Mouse (Mus musculus): ENCODE measurements at regions not wholly inside any gene's neighbourhood (a gene's known extent, or its start where the extent isn't known, plus 50 kb on each side); places are given as distances from the start of the nearest gene placed in this dataset.
A peak's percentile ranks its signal among the peaks of the same experiment; 100 is the strongest.
"Not testable (repeated sequence)": the region's sequence is repeated elsewhere in the genome, so short reads cannot be mapped to it uniquely, and the experiment has no call there.

- 100% methylated on average over 2 of the region's 2 CpGs for WGBS
- H3K36me3 ChIP-seq; H3K27ac ChIP-seq (replicated peaks); H3K4me1 ChIP-seq (replicated peaks); H3K27me3 ChIP-seq; H3K4me3 ChIP-seq; H3K4me2 ChIP-seq; H3K9me3 ChIP-seq; ATAC-seq (ENCODE audit: low FRiP score, low read depth); H3K9ac ChIP-seq: not testable (repeated sequence)
Observed at GRCm38 (mm10) chr2:146732891-146733290, 122.8 kb upstream of the Kiz start.

- 53% methylated on average over 2 of the region's 2 CpGs for WGBS
- no peak overlapping the region for H3K27ac ChIP-seq (replicated peaks)
Observed at GRCm38 (mm10) chr2:146744396-146744795, 111.3 kb upstream of the Kiz start.

GRCm38 (mm10) chr2:146745012-146745682, 110.5 kb upstream of the Kiz start:
- WGBS: 45% methylated on average over 18 of the region's 18 CpGs
- Histone ChIP-seq H3K9me3 (no peaks in the 10 kb centered on the region), H3K4me2 (peak overlapping the region; percentile 54), H3K27ac (replicated peaks) (peak overlapping the region; percentile 82), H3K27me3 (no peaks in the 10 kb centered on the region), H3K4me1 (replicated peaks) (peaks cover 16% of the 10 kb centered on the region), H3K4me3 (peak overlapping the region; percentile 39), H3K36me3 (no peaks in the 10 kb centered on the region), H3K9ac (peak overlapping the region; percentile 40)
- no peak; the same call in 1 of the 2 replicates for ATAC-seq (ENCODE audit: low FRiP score, low read depth)

More at GRCm38 (mm10) chr2:146744396-146744795, 111.3 kb upstream of the Kiz start:
- Histone ChIP-seq H3K4me1 (replicated peaks) (peaks cover 16% of the 10 kb centered on the region), H3K4me3 (no peak overlapping the region), H3K36me3 (no peaks in the 10 kb centered on the region), H3K9ac (no peak overlapping the region), H3K9me3 (no peaks in the 10 kb centered on the region), H3K4me2 (0 out of 2 replicates have a peak overlapping the region, but pooled peaks have one; percentile 54), H3K27me3 (no peaks in the 10 kb centered on the region)
- no peak for ATAC-seq (ENCODE audit: low FRiP score, low read depth)

- peak overlapping the region; percentile 82 for H3K27ac ChIP-seq (replicated peaks)
- peaks cover 16% of the 10 kb centered on the region for H3K4me1 ChIP-seq (replicated peaks)
- peak overlapping the region; percentile 40 for H3K9ac ChIP-seq
- peak overlapping the region; percentile 39 for H3K4me3 ChIP-seq
- 16% methylated on average over 12 of the region's 12 CpGs for WGBS
- ATAC-seq (ENCODE audit: low FRiP score, low read depth): peak; percentile 95
- no peaks in the 10 kb centered on the region for H3K36me3 ChIP-seq
- H3K9me3 ChIP-seq: no peaks in the 10 kb centered on the region
- H3K27me3 ChIP-seq: no peaks in the 10 kb centered on the region
- peak overlapping the region; percentile 54 for H3K4me2 ChIP-seq
Observed at GRCm38 (mm10) chr2:146745683-146746047, 110.0 kb upstream of the Kiz start.

GRCm38 (mm10) chr2:146753988-146754387, 101.7 kb upstream of the Kiz start:
- H3K4me1 ChIP-seq (replicated peaks): no peaks in the 10 kb centered on the region
- H3K36me3 ChIP-seq: no peaks in the 10 kb centered on the region
- no peaks in the 10 kb centered on the region for H3K27me3 ChIP-seq
- no peak overlapping the region for H3K4me3 ChIP-seq
- H3K9me3 ChIP-seq: no peaks in the 10 kb centered on the region
- 44% methylated on average over 2 of the region's 2 CpGs for WGBS
- no peak overlapping the region for H3K9ac ChIP-seq
- H3K27ac ChIP-seq (replicated peaks): no peak overlapping the region
- H3K4me2 ChIP-seq: no peak overlapping the region
- no peak for ATAC-seq (ENCODE audit: low FRiP score, low read depth)

GRCm38 (mm10) chr2:146763522-146764144, 92.0 kb upstream of the Kiz start:
- Histone ChIP-seq H3K4me1 (replicated peaks) (peaks cover 29% of the 10 kb centered on the region), H3K9ac (no peak overlapping the region), H3K4me3 (no peak overlapping the region), H3K36me3 (no peaks in the 10 kb centered on the region), H3K9me3 (no peaks in the 10 kb centered on the region), H3K27me3 (0 out of 2 replicates have a peak, but pooled peaks cover 3% of the 10 kb centered on the region), H3K4me2 (peak overlapping the region; percentile 36), H3K27ac (replicated peaks) (peak overlapping the region; percentile 45)
- ATAC-seq (ENCODE audit: low FRiP score, low read depth): peak; percentile 36; the same call in 1 of the 2 replicates
- WGBS: 31% methylated on average over 18 of the region's 18 CpGs

- H3K4me2 ChIP-seq: no peak overlapping the region
- no peaks in the 10 kb centered on the region for H3K36me3 ChIP-seq
- H3K9me3 ChIP-seq: no peaks in the 10 kb centered on the region
- H3K27ac ChIP-seq (replicated peaks): no peak overlapping the region
- 0 out of 2 replicates have a peak, but pooled peaks cover 3% of the 10 kb centered on the region for H3K27me3 ChIP-seq
- H3K9ac ChIP-seq: no peak overlapping the region
- H3K4me3 ChIP-seq: no peak overlapping the region
- H3K4me1 ChIP-seq (replicated peaks): peaks cover 29% of the 10 kb centered on the region
- WGBS: 46% methylated on average over 12 of the region's 12 CpGs
- ATAC-seq (ENCODE audit: low FRiP score, low read depth): peak; percentile 28; the same call in 1 of the 2 replicates
Observed at GRCm38 (mm10) chr2:146764313-146765255, 91.1 kb upstream of the Kiz start.

- H3K4me1 ChIP-seq (replicated peaks): no peaks in the 10 kb centered on the region
Observed at GRCm38 (mm10) chr2:146774876-146775275, 80.8 kb upstream of the Kiz start.

GRCm38 (mm10) chr2:146787132-146787810, 68.4 kb upstream of the Kiz start:
- Histone ChIP-seq H3K27me3 (no peaks in the 10 kb centered on the region), H3K9ac (0 out of 2 replicates have a peak overlapping the region, but pooled peaks have one; percentile 1), H3K27ac (replicated peaks) (peak overlapping the region; percentile 34), H3K4me3 (no peak overlapping the region), H3K4me2 (peak overlapping the region; percentile 26), H3K9me3 (no peaks in the 10 kb centered on the region), H3K4me1 (replicated peaks) (peaks cover 17% of the 10 kb centered on the region), H3K36me3 (no peaks in the 10 kb centered on the region)
- ATAC-seq (ENCODE audit: low FRiP score, low read depth): peak; percentile 73
- WGBS: 5% methylated on average over 11 of the region's 11 CpGs

More at GRCm38 (mm10) chr2:146774876-146775275, 80.8 kb upstream of the Kiz start:
- Histone ChIP-seq H3K4me2 (no peak overlapping the region), H3K9me3 (no peaks in the 10 kb centered on the region), H3K36me3 (no peaks in the 10 kb centered on the region), H3K9ac (no peak overlapping the region), H3K4me3 (no peak overlapping the region), H3K27ac (replicated peaks) (no peak overlapping the region), H3K27me3 (no peaks in the 10 kb centered on the region)
- 22% methylated on average over 2 of the region's 2 CpGs for WGBS
- ATAC-seq (ENCODE audit: low FRiP score, low read depth): no peak

GRCm38 (mm10) chr2:146787811-146788455, 67.7 kb upstream of the Kiz start:
- 52% methylated on average over 5 of the region's 5 CpGs for WGBS
- Histone ChIP-seq H3K9ac (no peak overlapping the region), H3K9me3 (no peaks in the 10 kb centered on the region), H3K4me1 (replicated peaks) (peaks cover 17% of the 10 kb centered on the region), H3K36me3 (no peaks in the 10 kb centered on the region), H3K27me3 (no peaks in the 10 kb centered on the region), H3K27ac (replicated peaks) (peak overlapping the region; percentile 34), H3K4me3 (no peak overlapping the region), H3K4me2 (peak overlapping the region; percentile 26)
- ATAC-seq (ENCODE audit: low FRiP score, low read depth): peak; percentile 56; the same call in 1 of the 2 replicates
